Mouse (Mus musculus) ES-Bruce4 (cell line): ENCODE measurements around the gene Sart1.

Experiments
- CTCF ChIP-seq: IDR thresholded peaks from one replicate; pipeline ENCODE4 v1.8.1; 2011; ENCODE audit warnings: low read depth, low read length
- EP300 ChIP-seq: IDR thresholded peaks from 2 replicates; pipeline ENCODE4 v1.6.1; 2011; ENCODE audit warnings: low read depth, low read length; ENCODE audit not compliant: insufficient read depth
- POLR2A ChIP-seq: IDR thresholded peaks from one replicate; pipeline ENCODE4 v1.8.1; 2011; ENCODE audit warnings: low read length; ENCODE audit not compliant: insufficient read depth

GRCm38 (mm10) chr19:5348526-5349501 is 39.7 kb downstream of the Sart1 start:
- TF ChIP-seq POLR2A (no peak), CTCF (peak; percentile 20), EP300 (no peak)
